Mouse (Mus musculus) hindbrain, postnatal 0 days (tissue): ENCODE results near the gene Lgals12. TPM values are rescaled to one million over a fixed set of nuclear protein-coding genes. Genes with fewer than 3 reads are reported as not detected.

ENCODE experiments used
- ATAC-seq: fragments of 200-750 bp; cut with Nextera tagmentation; 2 replicates; pipeline ENCODE4 v1.8.0; 2017; ENCODE audit warnings: mild to moderate bottlenecking, moderate TSS enrichment, moderate library complexity
- DNase-seq: peaks from one replicate; pipeline ENCODE4 v3.0.0-alpha.2; 2015; ENCODE audit warnings: low spot score
- H3K27ac ChIP-seq: fragments of 300-500 bp; sonication (generic); 2 replicates; pipeline ENCODE4 v1.5.1; 2014; ENCODE audit warnings: mild to moderate bottlenecking
- H3K27me3 ChIP-seq: fragments of 300-500 bp; sonication (generic); 2 replicates; pipeline ENCODE4 v1.6.1; 2014; ENCODE audit warnings: low read length, mixed read lengths; ENCODE audit not compliant: insufficient read depth
- H3K36me3 ChIP-seq: fragments of 300-500 bp; sonication (generic); 2 replicates; pipeline ENCODE4 v1.6.1; 2014; ENCODE audit warnings: low read length, mixed read lengths; ENCODE audit not compliant: insufficient read depth
- H3K4me1 ChIP-seq: fragments of 300-500 bp; sonication (generic); 2 replicates; pipeline ENCODE4 v1.6.1; 2014; ENCODE audit warnings: antibody characterized with exemption, low read length, mixed read lengths; ENCODE audit not compliant: insufficient read depth
- H3K4me2 ChIP-seq: fragments of 300-500 bp; sonication (generic); 2 replicates; pipeline ENCODE4 v1.6.1; 2014; ENCODE audit warnings: low read depth, mild to moderate bottlenecking, low read length, moderate library complexity, mixed read lengths
- H3K4me3 ChIP-seq: fragments of 300-500 bp; sonication (generic); 2 replicates; pipeline ENCODE4 v1.5.1; 2014; ENCODE audit warnings: low read length
- H3K9ac ChIP-seq: fragments of 300-500 bp; sonication (generic); replicated peaks from 2 replicates; pipeline ENCODE4 v1.6.1; 2014; ENCODE audit warnings: mild to moderate bottlenecking, low read length, moderate library complexity, mixed read lengths
- H3K9me3 ChIP-seq: fragments of 300-500 bp; sonication (generic); 2 replicates; pipeline ENCODE4 v1.6.1; 2016; ENCODE audit warnings: low read length, mixed read lengths
- CTCF ChIP-seq: IDR thresholded peaks from 2 replicates; pipeline ENCODE4 v1.5.1; 2016; ENCODE audit warnings: antibody characterized with exemption, control low read depth, low read depth
- WGBS: fragments of 180-500 bp; shearing (Covaris S2); extraction: QIAGEN DNeasy Blood & Tissue Kit; methylation state at CpG from one replicate; pipeline ENCODE4 v1.1.7; 2014; 5-methylcytosine and 5-hydroxymethylcytosine counted together
- polyA plus RNA-seq: library from polyadenylated mRNA; unstranded; fragments of >200 nt; fragmentation: Nextera tagmentation; extraction: Ambion mirVana; gene quantifications from 2 replicates; pipeline ENCODE4 v1.2.1, GENCODE M21; 2015
- total RNA-seq: library from RNA; depleted of rRNA; stranded (reverse); fragments of >200 nt; gene quantifications from 2 replicates; pipeline ENCODE4 v1.2.3, GENCODE M21; 2014; rRNA removed

Gene Lgals12
- total RNA-seq (0.11 and 0.16 TPM in 2 replicates), polyA plus RNA-seq (0.14 and 0.18 TPM in 2 replicates)

DNA sequence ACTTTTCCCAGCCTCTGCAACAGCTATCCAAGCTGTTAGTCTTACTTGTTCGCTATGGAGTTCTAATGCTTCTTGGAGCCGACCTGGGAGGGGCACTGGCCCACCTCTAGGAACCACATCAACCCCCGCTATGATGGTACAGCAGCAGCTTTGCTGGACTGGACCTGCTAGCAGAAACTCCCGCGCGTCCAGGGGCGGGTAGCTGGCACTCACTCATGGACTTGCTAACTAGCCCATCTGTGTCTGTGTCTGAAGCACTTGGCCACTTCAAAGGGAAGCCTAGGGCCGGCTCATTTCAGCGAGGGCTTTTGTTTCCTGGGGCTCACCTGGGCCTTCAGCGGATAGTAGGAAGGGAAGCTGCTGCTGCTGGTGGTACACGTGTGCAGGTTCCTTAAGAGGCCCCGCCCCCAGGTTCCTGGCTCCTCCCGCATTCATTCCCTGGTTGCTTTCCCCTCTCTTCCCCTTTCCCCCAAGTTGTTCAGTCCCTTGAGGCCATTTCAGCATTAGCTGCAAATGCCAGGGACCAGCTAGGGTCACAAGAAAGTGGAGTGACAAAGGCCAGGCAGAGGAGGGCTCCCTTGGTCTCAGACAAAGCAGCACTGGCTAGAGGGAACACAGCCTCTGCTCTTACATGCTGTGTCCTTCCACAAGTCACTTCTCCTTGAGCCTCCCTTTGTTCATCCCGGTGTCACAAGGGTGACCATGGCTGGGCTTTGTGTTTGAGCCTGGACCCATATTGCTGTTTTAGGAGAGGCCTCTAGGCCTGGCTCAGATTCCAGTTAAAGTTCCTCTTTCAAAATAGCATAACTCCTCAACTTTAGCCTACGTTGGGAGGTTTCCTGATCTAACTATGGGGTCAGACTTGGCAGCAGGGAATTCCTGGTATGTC lies at the start of gene Lgals12:
TSS of gene Lgals12 (minus strand) at position 393 of the 889 bp plus-strand sequence.
- H3K9me3 ChIP-seq, result no peaks in the 10 kb centered on the region
- no peak within 1 kb of the TSS for H3K27ac ChIP-seq
- peaks cover 11% of the 10 kb centered on the region for H3K4me1 ChIP-seq
- H3K4me3 ChIP-seq, result peak within 1 kb of the TSS; percentile 29
- H3K9ac ChIP-seq, result 0 out of 2 replicates have a peak within 1 kb of the TSS, but pooled peaks have one; percentile 25
- H3K4me2 ChIP-seq, result peak within 1 kb of the TSS; percentile 58
- no peak for TF ChIP-seq CTCF
- ATAC-seq, result peak; percentile 60
- peak; percentile 49 for DNase-seq
- H3K36me3 ChIP-seq, result no peaks in the 10 kb centered on the region
- WGBS, result 7% methylated on average over 15 of the region's 15 CpGs
- H3K27me3 ChIP-seq, result peaks cover 5% of the 10 kb centered on the region; the same call in 1 of the 2 replicates

DNA sequence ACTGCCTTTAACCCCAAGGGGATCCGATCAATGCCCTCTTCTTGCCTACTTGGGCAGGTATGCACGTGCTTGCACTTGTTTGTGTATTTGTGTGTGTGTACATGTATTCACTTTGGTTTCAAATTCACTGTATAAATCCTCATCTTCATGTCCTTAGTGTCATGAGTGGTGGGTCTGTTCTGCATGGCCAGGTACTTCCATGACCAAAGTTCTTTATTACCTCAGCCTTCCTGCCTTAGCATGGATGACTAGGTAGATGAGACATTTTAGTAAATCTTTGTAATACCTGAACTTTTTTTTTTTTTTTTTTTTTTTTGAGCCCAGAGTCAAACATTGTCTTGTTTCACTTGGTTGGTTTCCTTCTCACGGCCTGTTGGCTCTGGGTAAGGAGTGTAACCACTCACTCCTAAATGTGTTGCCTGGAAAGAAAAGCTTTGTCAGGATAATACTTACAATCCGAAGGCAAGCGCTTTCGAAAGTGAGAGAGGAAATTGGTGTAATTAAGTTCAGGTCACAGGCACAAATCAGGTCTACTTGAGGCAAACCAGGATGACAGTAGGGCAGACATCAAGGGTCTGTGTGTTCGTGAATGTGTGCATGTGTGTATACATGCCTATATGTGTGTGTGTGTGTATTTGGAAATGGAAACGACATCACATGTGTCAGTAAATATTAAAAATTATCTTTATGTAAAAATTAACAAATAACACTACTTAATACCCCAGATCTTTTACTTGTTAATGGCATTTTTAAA lies 42.1 kb upstream of the Lgals12 start:
- Histone ChIP-seq H3K27me3 (no peaks in the 10 kb centered on the region), H3K4me2 (no peak overlapping the region), H3K9ac (no peak overlapping the region), H3K36me3 (no peaks in the 10 kb centered on the region), H3K4me1 (no peaks in the 10 kb centered on the region), H3K4me3 (no peak overlapping the region), H3K9me3 (no peaks in the 10 kb centered on the region), H3K27ac (no peak overlapping the region)
- 85% methylated on average over 8 of the region's 8 CpGs for WGBS
- ATAC-seq (no peak), DNase-seq (no peak)
- no peak for TF ChIP-seq CTCF

DNA sequence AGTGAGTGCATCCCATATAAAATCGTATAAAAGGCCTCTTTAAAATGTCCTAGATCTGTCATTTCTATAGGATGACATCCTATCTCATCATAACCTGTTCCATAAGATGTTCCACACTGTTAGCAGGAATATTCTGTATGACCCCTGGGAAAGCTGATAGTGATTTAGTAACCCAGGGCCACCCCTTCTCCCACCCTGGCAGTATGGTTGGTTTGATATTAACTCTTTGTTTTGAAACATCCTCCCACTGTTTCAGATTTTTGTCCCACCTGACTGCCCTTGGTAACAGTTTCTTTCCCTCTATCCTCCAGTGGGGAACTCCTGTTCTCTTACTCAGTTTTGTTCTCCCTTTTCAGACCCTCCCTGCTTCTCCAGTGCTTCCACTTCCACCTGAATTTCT lies 26.8 kb upstream of the Lgals12 start:
- H3K9me3 ChIP-seq, result no peaks in the 10 kb centered on the region
- DNase-seq, result no peak
- H3K27me3 ChIP-seq, result no peaks in the 10 kb centered on the region
- H3K4me3 ChIP-seq, result no peak overlapping the region
- H3K9ac ChIP-seq, result no peak overlapping the region
- no peak overlapping the region for H3K27ac ChIP-seq
- H3K36me3 ChIP-seq, result no peaks in the 10 kb centered on the region
- H3K4me2 ChIP-seq, result no peak overlapping the region
- no peaks in the 10 kb centered on the region for H3K4me1 ChIP-seq
- no peak for ATAC-seq
- WGBS, result 68% methylated on average over 1 of the region's 1 CpGs
- TF ChIP-seq CTCF, result no peak

DNA sequence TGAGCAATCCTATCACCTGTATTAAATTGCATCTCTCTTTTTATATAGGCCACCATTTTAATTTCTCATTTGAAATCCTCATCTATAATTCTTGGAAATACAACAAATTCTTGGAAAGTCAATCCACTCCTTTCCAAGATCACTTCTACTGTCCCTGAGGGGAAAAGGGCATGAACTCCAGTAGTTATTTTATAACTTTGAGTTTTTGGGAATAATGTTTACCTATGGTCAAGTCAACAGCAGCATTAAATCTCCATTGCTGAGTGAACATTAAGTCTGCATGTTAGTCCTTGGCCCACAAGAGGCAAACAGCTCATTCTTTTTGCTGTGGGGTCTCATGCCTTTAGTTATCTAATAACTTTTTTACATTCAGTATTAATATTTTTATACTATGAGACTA lies 26.0 kb upstream of the Lgals12 start:
- no peaks in the 10 kb centered on the region for H3K27me3 ChIP-seq
- ATAC-seq (no peak), DNase-seq (no peak)
- no peak for TF ChIP-seq CTCF
- H3K4me3 ChIP-seq, result no peak overlapping the region
- H3K36me3 ChIP-seq, result no peaks in the 10 kb centered on the region
- H3K9ac ChIP-seq, result no peak overlapping the region
- H3K27ac ChIP-seq, result no peak overlapping the region
- no peaks in the 10 kb centered on the region for H3K9me3 ChIP-seq
- no peak overlapping the region for H3K4me2 ChIP-seq
- no peaks in the 10 kb centered on the region for H3K4me1 ChIP-seq

DNA sequence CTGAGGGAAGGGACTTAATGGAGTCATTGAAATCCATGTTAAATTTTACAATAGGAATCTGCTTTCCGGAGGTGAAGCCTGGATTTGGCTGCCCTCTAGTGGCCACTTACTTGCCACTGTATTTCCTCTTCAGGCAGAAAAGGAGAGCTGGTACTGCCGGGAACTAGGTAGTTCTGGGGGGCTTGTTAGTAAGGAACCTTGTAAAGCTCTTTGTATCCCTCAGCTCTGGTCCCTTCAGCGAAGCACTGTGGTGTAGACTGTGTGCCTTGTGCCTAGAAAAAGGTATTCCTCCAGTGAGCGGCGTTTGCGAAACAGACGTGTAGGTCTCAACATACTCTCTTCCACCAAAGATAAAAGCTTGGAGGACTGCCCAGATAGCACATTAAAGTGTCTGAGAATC lies 10.7 kb upstream of the Lgals12 start:
- peak; percentile 85 for TF ChIP-seq CTCF
- Histone ChIP-seq H3K27ac (no peak overlapping the region), H3K4me1 (no peaks in the 10 kb centered on the region), H3K27me3 (no peaks in the 10 kb centered on the region), H3K36me3 (no peaks in the 10 kb centered on the region), H3K4me3 (no peak overlapping the region), H3K9me3 (no peaks in the 10 kb centered on the region), H3K9ac (no peak overlapping the region), H3K4me2 (no peak overlapping the region)
- peak; percentile 90 for DNase-seq
- 44% methylated on average over 7 of the region's 7 CpGs for WGBS
- ATAC-seq, result 0 out of 2 replicates have a peak, but pooled peaks have one; percentile 32

- no peak overlapping the region for H3K27ac ChIP-seq
- H3K27me3 ChIP-seq, result no peaks in the 10 kb centered on the region
Measured at GRCm38 (mm10) chr19:7617085-7617484, 10.1 kb upstream of the Lgals12 start.

More at GRCm38 (mm10) chr19:7617085-7617484, 10.1 kb upstream of the Lgals12 start:
- Histone ChIP-seq H3K9ac (no peak overlapping the region), H3K36me3 (no peaks in the 10 kb centered on the region), H3K4me3 (no peak overlapping the region), H3K4me1 (0 out of 2 replicates have a peak, but pooled peaks cover 4% of the 10 kb centered on the region), H3K4me2 (no peak overlapping the region), H3K9me3 (no peaks in the 10 kb centered on the region)
- WGBS, result 47% methylated on average over 3 of the region's 3 CpGs
- no peak for TF ChIP-seq CTCF
- no peak for DNase-seq
- no peak for ATAC-seq
